Mouse (Mus musculus) forelimb bud, embryonic 11.5 days (tissue): ENCODE data around the gene Capns2.

Source experiments
- DNase-seq: peaks from one replicate; pipeline ENCODE4 v3.0.0-alpha.2; 2012; ENCODE audit warnings: low read depth, low spot score

Gene Capns2

GRCm38 (mm10) chr8:92906553-92906952 is 5.3 kb downstream of the Capns2 start:
- DNase-seq = no peak

- DNase-seq = no peak
Observed at GRCm38 (mm10) chr8:92908448-92908847, 7.2 kb downstream of the Capns2 start.

- DNase-seq = no peak
Observed at GRCm38 (mm10) chr8:92911477-92911876, 10.3 kb downstream of the Capns2 start.

- DNase-seq = no peak
Observed at GRCm38 (mm10) chr8:92913396-92913795, 12.2 kb downstream of the Capns2 start.

- no peak for DNase-seq
Observed at GRCm38 (mm10) chr8:92916082-92916481, 14.9 kb downstream of the Capns2 start.

GRCm38 (mm10) chr8:92921768-92922167 is 20.6 kb downstream of the Capns2 start:
- no peak for DNase-seq

- DNase-seq = no peak
Observed at GRCm38 (mm10) chr8:92928986-92929385, 27.8 kb downstream of the Capns2 start.

GRCm38 (mm10) chr8:92938056-92938455 is 36.8 kb downstream of the Capns2 start:
- no peak for DNase-seq

- no peak for DNase-seq
Observed at GRCm38 (mm10) chr8:92949071-92949470, 47.9 kb downstream of the Capns2 start.

- no peak for DNase-seq
Observed at GRCm38 (mm10) chr8:92950639-92951371, 49.6 kb downstream of the Capns2 start.
